Mouse (Mus musculus) megakaryocyte, embryonic 14.5 days (primary cell): Measurements from ENCODE around the gene Gm17482.

Experiments used
- FLI1 ChIP-seq: IDR thresholded peaks from 2 replicates; pipeline ENCODE4 v1.6.1; 2012; ENCODE audit warnings: low read length, inconsistent platforms, mixed read lengths
- GATA1 ChIP-seq: IDR thresholded peaks from 3 replicates; pipeline ENCODE4 v1.6.1; 2012; ENCODE audit warnings: mixed read lengths, low read length, inconsistent platforms, borderline replicate concordance

GRCm38 (mm10) chr6:115231836-115232235 is 4.7 kb downstream of the Gm17482 start:
- TF ChIP-seq GATA1 (no peak), FLI1 (no peak)
